Mouse (Mus musculus) megakaryocyte, adult 5-6 weeks (primary cell): ENCODE measurements around the gene A530016L24Rik. TPM values are rescaled to one million over a fixed set of nuclear protein-coding genes. Genes with fewer than 3 reads are reported as not detected.

Source experiments
- ATAC-seq: 2 replicates; pipeline ENCODE4 v1.8.0; 2016; ENCODE audit warnings: mild to moderate bottlenecking, inconsistent platforms; ENCODE audit not compliant: poor library complexity, severe bottlenecking
- total RNA-seq, 2 experiments: library from RNA; stranded (forward) in 1 of 2; stranded (reverse) in 1 of 2; fragments of 153-499, 151-499 nt in 1 of 2; fragments of 221-1000, 200-1000 nt in 1 of 2; gene quantifications; 2 replicates each; pipeline versions ENCODE4 v1.2.3 to v1.2.4; 2015 to 2017

A530016L24Rik gene
- total RNA-seq, 2 experiments from 2014 or later: not detected

GRCm38 (mm10) chr12:112498683-112499082, 9.4 kb downstream of the A530016L24Rik start:
- peak; percentile 40; the same call in 1 of the 2 replicates for ATAC-seq

DNA sequence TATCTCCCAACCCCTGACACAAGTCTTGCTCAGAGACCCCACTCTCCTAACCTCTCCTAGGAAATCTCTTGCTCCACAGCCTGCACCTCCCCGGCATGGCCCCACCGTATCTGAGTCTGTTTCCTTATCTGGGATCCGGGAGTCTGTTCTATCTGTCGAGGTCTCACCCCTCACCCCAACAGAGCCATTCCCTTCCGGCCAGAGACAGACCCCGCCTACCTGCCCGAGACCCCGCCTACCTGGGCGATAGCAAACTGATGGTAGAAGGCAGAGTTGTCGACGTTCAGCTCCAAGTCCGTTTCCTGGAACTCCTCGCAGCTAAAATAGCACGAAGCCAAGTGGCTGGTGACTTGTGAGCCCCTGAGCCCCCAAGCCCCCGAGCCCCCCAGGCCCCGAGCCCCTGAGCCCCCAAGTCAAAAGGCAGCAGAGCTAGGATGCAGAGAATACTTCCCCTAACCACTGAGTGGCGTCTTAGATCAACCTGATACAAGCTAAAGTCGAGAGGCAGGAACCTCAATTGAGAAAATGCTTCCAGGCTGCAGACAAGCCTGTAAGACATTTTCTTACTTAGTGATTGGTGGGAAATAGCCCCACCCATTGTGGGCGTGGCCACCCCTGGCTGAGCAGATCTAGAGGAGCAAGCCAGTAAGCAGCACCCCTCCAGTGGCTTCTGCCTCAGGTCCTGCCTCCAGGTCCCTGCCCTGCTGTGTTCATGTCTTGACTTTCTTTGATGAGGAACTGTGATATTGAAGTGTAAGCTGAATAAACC, 13.9 kb downstream of the A530016L24Rik start:
- ATAC-seq: no peak

DNA sequence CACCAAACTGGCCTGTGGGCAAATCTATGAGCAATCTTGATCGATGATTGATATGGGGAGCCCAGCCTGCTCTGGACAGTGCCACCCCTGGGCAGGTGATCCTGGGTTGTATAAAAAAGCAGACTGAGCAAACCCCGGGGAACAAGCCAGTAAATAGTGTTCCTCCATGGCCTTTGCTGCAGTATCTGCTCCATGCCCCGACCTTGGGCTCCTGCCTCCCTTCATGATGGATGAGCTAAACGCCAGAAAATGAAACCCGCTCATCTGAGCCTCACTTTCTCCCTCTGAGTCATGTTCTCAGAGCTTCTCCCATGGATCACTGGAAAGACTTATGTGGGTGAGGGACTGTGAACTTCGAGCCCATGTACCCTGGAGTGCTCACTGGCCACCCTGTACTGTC, 17.0 kb downstream of the A530016L24Rik start:
- no peak for ATAC-seq

DNA sequence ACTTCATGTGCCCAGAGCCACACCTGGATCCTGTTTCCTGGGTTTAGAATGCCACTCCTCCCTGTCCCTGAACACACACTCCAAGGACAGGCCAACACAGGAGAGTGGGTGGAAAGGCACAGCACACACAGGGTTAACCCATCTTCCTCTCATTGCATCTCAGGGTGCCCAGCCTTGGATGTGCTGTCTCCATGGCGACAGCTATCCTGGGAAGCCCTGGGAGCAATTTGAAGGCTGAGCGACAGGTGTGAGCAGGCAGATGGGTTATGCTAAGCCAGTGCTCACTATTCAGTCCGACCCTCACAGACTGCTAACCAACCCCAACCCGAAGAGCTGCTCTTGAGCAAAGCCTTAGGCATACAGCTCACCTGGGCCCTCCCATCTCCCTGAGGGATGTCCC, 18.0 kb downstream of the A530016L24Rik start:
- no peak for ATAC-seq

- no peak for ATAC-seq
These were observed 18.7 kb downstream of the A530016L24Rik start for GRCm38 (mm10) chr12:112507984-112508383.

DNA sequence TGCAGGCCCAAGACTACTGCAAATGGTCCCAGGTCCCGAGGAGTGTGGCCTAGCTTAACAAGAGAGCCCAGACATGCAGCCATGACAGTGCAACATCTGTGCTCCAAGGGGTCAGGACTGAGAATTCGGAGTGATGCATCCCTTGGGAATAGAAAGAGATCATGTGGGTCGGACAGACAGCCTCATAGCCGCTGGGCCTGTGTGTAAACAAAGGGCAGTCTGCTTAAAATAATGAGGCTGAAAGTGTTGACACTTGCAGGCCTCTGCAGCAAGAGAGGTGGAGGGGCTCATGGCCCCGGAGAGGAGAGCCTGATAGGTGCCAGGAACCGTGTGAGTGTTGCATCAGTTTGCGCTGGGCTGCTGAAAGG, 21.1 kb downstream of the A530016L24Rik start:
- no peak for ATAC-seq

- no peak for ATAC-seq
These were observed 21.6 kb downstream of the A530016L24Rik start for GRCm38 (mm10) chr12:112510733-112511372.

DNA sequence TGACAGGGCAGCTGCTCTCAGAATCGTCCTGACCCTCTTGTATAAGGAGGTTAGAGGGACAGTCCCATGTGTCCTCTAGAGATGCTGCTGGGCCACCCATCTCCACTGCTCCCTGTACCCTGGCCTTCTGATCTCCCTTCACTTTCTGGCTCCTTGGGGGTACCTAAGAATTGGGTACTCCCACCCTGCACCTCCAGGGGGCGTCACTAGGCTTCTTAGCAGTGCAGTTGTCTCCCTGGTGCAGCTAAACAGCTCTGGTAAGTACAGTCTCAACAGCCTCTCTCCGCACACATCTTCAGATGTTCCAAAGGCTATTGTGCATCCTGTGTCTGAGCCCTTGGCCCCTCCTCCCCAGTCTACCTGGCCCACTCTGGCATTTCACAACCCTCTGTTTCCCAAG, 25.6 kb downstream of the A530016L24Rik start:
- ATAC-seq: no peak

GRCm38 (mm10) chr12:112516697-112517337, 27.6 kb downstream of the A530016L24Rik start, which contains the start of gene Tmem179:
Gene Tmem179 (minus strand): TSS chr12:112516747.
- ATAC-seq: no peak

- ATAC-seq: no peak
These were observed 28.9 kb downstream of the A530016L24Rik start for GRCm38 (mm10) chr12:112518105-112518504.

GRCm38 (mm10) chr12:112533758-112534157, 44.5 kb downstream of the A530016L24Rik start:
- ATAC-seq: no peak

DNA sequence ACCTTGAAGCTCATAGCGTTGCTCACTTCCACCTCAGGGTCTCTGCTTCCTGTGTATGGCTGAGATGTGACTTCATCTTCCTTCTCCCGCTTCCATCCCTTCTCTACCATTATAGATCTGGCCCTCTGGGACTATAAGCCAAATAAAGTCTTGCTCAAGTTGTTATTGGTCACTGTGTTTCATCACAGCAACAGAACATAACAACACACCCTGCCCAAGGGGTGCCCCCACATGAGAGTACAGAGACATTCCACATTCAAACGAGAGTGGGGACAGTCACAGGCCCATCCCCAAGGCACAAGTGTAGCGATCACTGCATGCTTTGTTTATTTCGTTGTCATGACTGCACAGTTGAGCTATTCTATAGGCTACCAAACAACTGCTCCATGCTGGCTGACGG, 48.0 kb downstream of the A530016L24Rik start:
- ATAC-seq: no peak

DNA sequence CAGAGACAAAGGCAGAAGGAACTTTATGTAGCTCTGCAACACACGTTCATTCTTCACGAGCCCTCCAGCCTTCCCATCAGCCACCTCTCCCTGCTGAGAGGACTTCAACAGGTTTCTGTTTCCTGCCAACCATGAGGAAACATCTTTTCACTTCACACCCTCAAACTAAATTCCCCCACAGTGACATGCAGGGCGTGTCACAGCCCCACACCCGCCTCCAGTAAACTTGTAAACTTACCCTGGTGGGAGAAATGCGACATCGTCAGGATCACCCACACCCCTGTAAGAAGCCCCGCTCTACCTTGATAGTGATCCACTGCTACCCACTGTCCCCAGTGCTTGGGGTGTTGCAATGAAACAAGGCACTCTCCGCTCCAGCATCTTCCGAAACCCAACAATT, 49.1 kb downstream of the A530016L24Rik start:
- ATAC-seq: no peak

GRCm38 (mm10) chr12:112539466-112539965, 50.3 kb downstream of the A530016L24Rik start:
- ATAC-seq: no peak

GRCm38 (mm10) chr12:112540321-112540720, 51.1 kb downstream of the A530016L24Rik start:
- ATAC-seq: no peak

GRCm38 (mm10) chr12:112541483-112542091, 52.3 kb downstream of the A530016L24Rik start:
- ATAC-seq: no peak

DNA sequence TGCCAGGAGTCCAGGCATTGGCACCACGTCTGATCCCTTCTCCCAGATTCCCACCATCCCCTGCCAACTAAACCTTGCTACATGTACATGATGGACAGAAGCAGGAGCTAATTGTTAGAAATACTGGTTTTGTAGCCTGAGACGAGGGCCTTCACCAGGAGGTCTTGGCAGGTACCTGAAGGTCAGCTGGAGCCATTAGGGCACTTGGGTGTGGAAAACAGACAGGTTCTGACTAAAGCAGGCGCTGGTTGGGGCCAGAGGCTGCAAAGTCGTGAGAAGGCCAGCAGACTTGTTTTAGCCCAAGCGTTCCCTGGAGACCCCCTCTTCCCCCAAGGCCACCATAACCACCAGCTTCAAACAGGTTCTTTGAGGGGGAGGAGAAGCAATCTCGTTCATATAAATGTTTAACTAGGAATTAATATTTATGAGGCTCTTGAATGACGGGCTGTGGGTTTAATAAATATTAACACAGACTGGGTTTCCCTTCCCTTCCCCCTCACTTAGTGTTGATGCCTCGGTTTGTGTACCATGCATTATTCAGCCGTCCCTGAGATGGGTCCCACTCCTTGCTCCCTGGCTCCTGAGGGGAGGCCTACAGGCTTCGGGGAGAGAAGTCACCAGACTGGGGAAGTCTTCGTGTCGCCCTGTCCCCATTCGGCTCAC, 53.1 kb downstream of the A530016L24Rik start:
- no peak for ATAC-seq

- ATAC-seq: peak; percentile 94
These were observed 53.7 kb downstream of the A530016L24Rik start for GRCm38 (mm10) chr12:112542920-112543300.

- no peak for ATAC-seq
These were observed 54.7 kb downstream of the A530016L24Rik start for GRCm38 (mm10) chr12:112543941-112544340.

- ATAC-seq: no peak
These were observed 55.9 kb downstream of the A530016L24Rik start for GRCm38 (mm10) chr12:112544946-112545701.
